Mouse (Mus musculus): ENCODE measurements around the gene Psrc1. TPM values are rescaled to one million over a fixed set of nuclear protein-coding genes. Genes with fewer than 3 reads are reported as not detected.
A peak's percentile ranks its signal among the peaks of the same experiment; 100 is the strongest.

The Psrc1 gene
- polyA plus RNA-seq, 1 experiment from 2014 or later, result 35.6 TPM

- no peaks in the 10 kb centered on the region for H3K27me3 ChIP-seq
These were observed 28.1 kb downstream of the Psrc1 start for GRCm38 (mm10) chr3:108411754-108412121.

GRCm38 (mm10) chr3:108413634-108414360, 30.2 kb downstream of the Psrc1 start:
- Histone ChIP-seq H3K9me3 (no peaks in the 10 kb centered on the region), H3K4me2 (replicated peaks) (peak overlapping the region; percentile 77; the same call in 1 of the 2 replicates), H3K27me3 (no peaks in the 10 kb centered on the region), H3K4me3 (no peak overlapping the region), H3K4me1 (peaks cover 56% of the 10 kb centered on the region), H3K27ac (replicated peaks) (no peak overlapping the region), H3K36me3 (peaks cover 25% of the 10 kb centered on the region), H3K9ac (replicated peaks) (no peak overlapping the region)
- WGBS, result 98% methylated on average over 35 of the region's 35 CpGs
- ATAC-seq (replicated peaks), result no peak

More at GRCm38 (mm10) chr3:108411754-108412121, 28.1 kb downstream of the Psrc1 start:
- Histone ChIP-seq H3K9ac (replicated peaks) (peak overlapping the region; percentile 67), H3K4me3 (peak overlapping the region; percentile 40), H3K36me3 (peaks cover 32% of the 10 kb centered on the region), H3K4me1 (peaks cover 67% of the 10 kb centered on the region), H3K9me3 (no peaks in the 10 kb centered on the region), H3K27ac (replicated peaks) (peak overlapping the region; percentile 96), H3K4me2 (replicated peaks) (peak overlapping the region; percentile 76)
- WGBS, result 18% methylated on average over 8 of the region's 8 CpGs
- peak; percentile 61 for ATAC-seq (replicated peaks)

- WGBS, result 3% methylated on average over 66 of the region's 67 CpGs
- H3K4me1 ChIP-seq, result peaks cover 43% of the 10 kb centered on the region
- peak within 1 kb of the TSS; percentile 94 for H3K9ac ChIP-seq (replicated peaks)
- peak within 1 kb of the TSS; percentile 92 for H3K4me3 ChIP-seq
- H3K27me3 ChIP-seq, result no peaks in the 10 kb centered on the region
- peak within 1 kb of the TSS; percentile 77 for H3K4me2 ChIP-seq (replicated peaks)
- peak within 1 kb of the TSS; percentile 93 for H3K27ac ChIP-seq (replicated peaks)
- ATAC-seq (replicated peaks), result peak; percentile 23
- H3K36me3 ChIP-seq, result peaks cover 25% of the 10 kb centered on the region
- H3K9me3 ChIP-seq, result no peaks in the 10 kb centered on the region
These were observed 31.5 kb downstream of the Psrc1 start, which contains the start of gene Celsr2 for GRCm38 (mm10) chr3:108414857-108415830. TSS of gene Celsr2 (minus strand) at chr3:108415552.

- peak; percentile 89 for ATAC-seq (replicated peaks)
- H3K27me3 ChIP-seq, result no peaks in the 10 kb centered on the region
- under 1% methylated on average over 47 of the region's 48 CpGs for WGBS
These were observed 32.2 kb downstream of the Psrc1 start for GRCm38 (mm10) chr3:108415831-108416223.

GRCm38 (mm10) chr3:108423006-108423405, 39.4 kb downstream of the Psrc1 start:
- H3K9ac ChIP-seq (replicated peaks), result no peak overlapping the region
- no peaks in the 10 kb centered on the region for H3K27me3 ChIP-seq
- H3K36me3 ChIP-seq, result peaks cover 26% of the 10 kb centered on the region
- 30% methylated on average over 6 of the region's 6 CpGs for WGBS
- H3K4me2 ChIP-seq (replicated peaks), result peak overlapping the region; percentile 48
- peaks cover 32% of the 10 kb centered on the region for H3K4me1 ChIP-seq
- peak; percentile 23 for ATAC-seq (replicated peaks)
- H3K4me3 ChIP-seq, result no peak overlapping the region
- no peaks in the 10 kb centered on the region for H3K9me3 ChIP-seq
- peak overlapping the region; percentile 80 for H3K27ac ChIP-seq (replicated peaks)

More at GRCm38 (mm10) chr3:108415831-108416223, 32.2 kb downstream of the Psrc1 start:
- peak overlapping the region; percentile 93 for H3K27ac ChIP-seq (replicated peaks)
- H3K4me3 ChIP-seq, result peak overlapping the region; percentile 92
- H3K4me2 ChIP-seq (replicated peaks), result peak overlapping the region; percentile 77
- H3K9ac ChIP-seq (replicated peaks), result peak overlapping the region; percentile 94
- peaks cover 25% of the 10 kb centered on the region for H3K36me3 ChIP-seq
- H3K4me1 ChIP-seq, result peaks cover 36% of the 10 kb centered on the region
- no peaks in the 10 kb centered on the region for H3K9me3 ChIP-seq

GRCm38 (mm10) chr3:108423844-108424801, 40.5 kb downstream of the Psrc1 start:
- peak overlapping the region; percentile 31 for H3K4me3 ChIP-seq
- peaks cover 37% of the 10 kb centered on the region for H3K36me3 ChIP-seq
- ATAC-seq (replicated peaks), result peak; percentile 83
- H3K4me2 ChIP-seq (replicated peaks), result peak overlapping the region; percentile 48
- peak overlapping the region; percentile 41 for H3K9ac ChIP-seq (replicated peaks)
- WGBS, result 17% methylated on average over 11 of the region's 11 CpGs
- peaks cover 32% of the 10 kb centered on the region for H3K4me1 ChIP-seq
- H3K9me3 ChIP-seq, result no peaks in the 10 kb centered on the region
- H3K27me3 ChIP-seq, result no peaks in the 10 kb centered on the region
- H3K27ac ChIP-seq (replicated peaks), result peak overlapping the region; percentile 80

GRCm38 (mm10) chr3:108424944-108425623, 41.4 kb downstream of the Psrc1 start:
- ATAC-seq (replicated peaks), result no peak
- H3K9me3 ChIP-seq, result no peaks in the 10 kb centered on the region
- H3K9ac ChIP-seq (replicated peaks), result no peak overlapping the region; the same call in 1 of the 2 replicates
- peaks cover 32% of the 10 kb centered on the region for H3K4me1 ChIP-seq
- no peak overlapping the region for H3K4me2 ChIP-seq (replicated peaks)
- H3K27me3 ChIP-seq, result no peaks in the 10 kb centered on the region
- 49% methylated on average over 7 of the region's 7 CpGs for WGBS
- peaks cover 46% of the 10 kb centered on the region for H3K36me3 ChIP-seq
- H3K27ac ChIP-seq (replicated peaks), result peak overlapping the region; percentile 80
- no peak overlapping the region for H3K4me3 ChIP-seq

- H3K36me3 ChIP-seq, result peaks cover 48% of the 10 kb centered on the region
- WGBS, result 70% methylated on average over 6 of the region's 6 CpGs
- H3K4me3 ChIP-seq, result no peak overlapping the region
These were observed 42.0 kb downstream of the Psrc1 start for GRCm38 (mm10) chr3:108425624-108426018.

GRCm38 (mm10) chr3:108432542-108433187, 49.0 kb downstream of the Psrc1 start:
- peak; percentile 79 for ATAC-seq (replicated peaks)
- H3K27ac ChIP-seq (replicated peaks), result peak overlapping the region; percentile 90
- H3K4me1 ChIP-seq, result peaks cover 36% of the 10 kb centered on the region
- 6% methylated on average over 13 of the region's 13 CpGs for WGBS
- 0 out of 2 replicates have a peak overlapping the region, but pooled peaks have one; percentile 19 for H3K4me2 ChIP-seq (replicated peaks)
- H3K36me3 ChIP-seq, result peaks cover 59% of the 10 kb centered on the region
- no peaks in the 10 kb centered on the region for H3K9me3 ChIP-seq
- no peak overlapping the region for H3K4me3 ChIP-seq
- H3K27me3 ChIP-seq, result no peaks in the 10 kb centered on the region
- H3K9ac ChIP-seq (replicated peaks), result peak overlapping the region; percentile 30

More at GRCm38 (mm10) chr3:108425624-108426018, 42.0 kb downstream of the Psrc1 start:
- no peaks in the 10 kb centered on the region for H3K9me3 ChIP-seq
- no peak overlapping the region for H3K4me2 ChIP-seq (replicated peaks)
- no peaks in the 10 kb centered on the region for H3K27me3 ChIP-seq
- H3K9ac ChIP-seq (replicated peaks), result no peak overlapping the region; the same call in 1 of the 2 replicates
- H3K27ac ChIP-seq (replicated peaks), result peak overlapping the region; percentile 80
- ATAC-seq (replicated peaks), result 0 out of 2 replicates have a peak, but pooled peaks have one; percentile 3
- peaks cover 32% of the 10 kb centered on the region for H3K4me1 ChIP-seq

GRCm38 (mm10) chr3:108433188-108433880, 49.7 kb downstream of the Psrc1 start:
- peak overlapping the region; percentile 30 for H3K9ac ChIP-seq (replicated peaks)
- H3K9me3 ChIP-seq, result no peaks in the 10 kb centered on the region
- ATAC-seq (replicated peaks), result peak; percentile 83
- H3K27ac ChIP-seq (replicated peaks), result peak overlapping the region; percentile 90
- WGBS, result 7% methylated on average over 18 of the region's 18 CpGs
- H3K4me1 ChIP-seq, result peaks cover 36% of the 10 kb centered on the region
- H3K27me3 ChIP-seq, result no peaks in the 10 kb centered on the region
- no peak overlapping the region for H3K4me3 ChIP-seq
- H3K36me3 ChIP-seq, result peaks cover 52% of the 10 kb centered on the region
- H3K4me2 ChIP-seq (replicated peaks), result peak overlapping the region; percentile 19
